11 mouse cellular contexts compared by ENCODE assay signal in the genomic region with DNA sequence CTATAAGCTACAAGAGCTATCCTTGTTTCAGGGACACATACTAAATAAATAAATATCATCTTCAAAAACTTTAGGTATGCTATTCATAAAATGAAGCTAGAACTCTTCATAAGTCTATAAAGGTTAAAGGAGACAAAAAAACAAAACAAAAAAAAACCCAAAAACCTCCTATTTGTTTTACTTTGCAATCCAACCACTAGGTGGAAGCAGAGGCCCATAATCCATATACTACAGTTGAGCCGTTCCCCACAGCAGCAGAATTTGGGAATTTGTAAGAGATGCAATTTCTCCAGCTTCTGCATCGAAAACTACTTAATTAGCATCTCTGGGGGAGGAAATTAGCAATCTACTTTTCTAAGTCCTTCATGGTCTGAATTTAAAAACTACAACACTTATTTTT. TPM values are rescaled to one million over a fixed set of nuclear protein-coding genes. Genes with fewer than 3 reads are reported as not detected.
DNase-seq lines count a peak whose midpoint lies in the region; ATAC-seq and TF ChIP-seq lines count a peak whose summit lies in the region.
"Had no signal": no experiment of that assay in that cellular context is flagged by ENCODE, and none has a peak within 500 bp of the region (broad histone marks: within the 10 kb centered on the region; RNA-seq: fewer than 3 reads in every experiment).

No protein-coding gene starts in this region.

- peak; percentile 81 for TF ChIP-seq CTCF in hindbrain, postnatal 0 days (IDR thresholded peaks at IDR 0.05; ENCODE audit: low read depth)

- no peak overlapping the region for H3K4me3 ChIP-seq in hindbrain, postnatal 0 days (ENCODE audit: low read length)
- no peak overlapping the region for H3K4me3 ChIP-seq in hindbrain, embryonic 10.5 days
- H3K4me3 ChIP-seq: embryonic facial prominence, embryonic 13.5 days; liver, embryonic 15.5 days had no signal

- WGBS in hindbrain, postnatal 0 days = 6% methylated on average over 2 of the region's 2 CpGs
- WGBS in hindbrain, embryonic 10.5 days = 11% methylated on average over 2 of the region's 2 CpGs

- ATAC-seq in hindbrain, postnatal 0 days = peak; percentile 67; the same call in 1 of the 2 replicates

- no peak overlapping the region for H3K4me2 ChIP-seq in hindbrain, postnatal 0 days (ENCODE audit: low read depth, low read length)
- H3K4me2 ChIP-seq: embryonic facial prominence, embryonic 13.5 days; liver, embryonic 15.5 days had no signal

- H3K27ac ChIP-seq in hindbrain, postnatal 0 days = no peak overlapping the region
- no peak overlapping the region for H3K27ac ChIP-seq in hindbrain, embryonic 10.5 days
- H3K27ac ChIP-seq: embryonic facial prominence, embryonic 13.5 days; liver, embryonic 15.5 days had no signal

- H3K27me3 ChIP-seq in hindbrain, postnatal 0 days (ENCODE audit: insufficient read depth, low read length) = no peaks in the 10 kb centered on the region
- no peaks in the 10 kb centered on the region for H3K27me3 ChIP-seq in hindbrain, embryonic 10.5 days (ENCODE audit: insufficient read depth, poor library complexity, severe bottlenecking)
- H3K27me3 ChIP-seq: embryonic facial prominence, embryonic 13.5 days; liver, embryonic 15.5 days had no signal

- no peaks in the 10 kb centered on the region for H3K4me1 ChIP-seq in hindbrain, postnatal 0 days (ENCODE audit: insufficient read depth, low read length)
- no peaks in the 10 kb centered on the region for H3K4me1 ChIP-seq in hindbrain, embryonic 10.5 days (replicated peaks)
- H3K4me1 ChIP-seq: embryonic facial prominence, embryonic 13.5 days; liver, embryonic 15.5 days had no signal

- H3K36me3 ChIP-seq in hindbrain, postnatal 0 days (ENCODE audit: insufficient read depth, low read length) = no peaks in the 10 kb centered on the region
- H3K36me3 ChIP-seq in hindbrain, embryonic 10.5 days = no peaks in the 10 kb centered on the region
- H3K36me3 ChIP-seq: embryonic facial prominence, embryonic 13.5 days; liver, embryonic 15.5 days had no signal

- no peak overlapping the region for H3K9ac ChIP-seq in hindbrain, postnatal 0 days (replicated peaks; ENCODE audit: low read length)
- H3K9ac ChIP-seq: embryonic facial prominence, embryonic 13.5 days; liver, embryonic 15.5 days had no signal

- no peaks in the 10 kb centered on the region for H3K9me3 ChIP-seq in hindbrain, postnatal 0 days (ENCODE audit: low read length)
- no peaks in the 10 kb centered on the region for H3K9me3 ChIP-seq in hindbrain, embryonic 10.5 days
- H3K9me3 ChIP-seq: embryonic facial prominence, embryonic 13.5 days; liver, embryonic 15.5 days had no signal

- peak; percentile 79 for DNase-seq in hindbrain, postnatal 0 days (ENCODE audit: low spot score)
- DNase-seq in hindbrain, embryonic 10.5 days (ENCODE audit: low spot score) = no peak
- DNase-seq in thymus, postnatal 0 days (ENCODE audit: low spot score) = peak; percentile 57
- DNase-seq in thymus, adult 18-20 months = no peak
- DNase-seq in c-Kit-positive CD71-positive TER-119-negative erythroid progenitor cells, embryonic 14.5 days (ENCODE audit: low read depth) = peak; percentile 31
- peak; percentile 74 for DNase-seq in induced T-regulatory cell, adult 2 months (ENCODE audit: low read depth)
- DNase-seq in retina, embryonic 14.5 days (ENCODE audit: low spot score) = peak; percentile 79
- no peak for DNase-seq in frontal cortex, postnatal 10 days (ENCODE audit: low spot score in 2 of 2)

RNA-seq across cellular contexts. Expression of a gene that starts 8.5 kb away (rescaled TPM):
- 0.36 and 0.99 TPM in 2 replicates for total RNA-seq in hindbrain, postnatal 0 days (2014; rRNA removed)
- 0.29 and 0.45 TPM in 2 replicates for polyA plus RNA-seq in hindbrain, postnatal 0 days (2015; fragmentation: Nextera tagmentation; extraction: Ambion mirVana)
- 0.34 TPM in 1 of 2 replicates, not detected in the other for polyA plus RNA-seq in hindbrain, embryonic 10.5 days (2016; fragmentation: Nextera tagmentation; extraction: Ambion mirVana)
- polyA plus RNA-seq in thymus, postnatal 0 days (2015; fragmentation: Nextera tagmentation; extraction: Ambion mirVana) = 0.42 and 0.44 TPM in 2 replicates
- polyA plus RNA-seq: embryonic facial prominence, embryonic 13.5 days had no signal

RNA-seq across cellular contexts. Expression of a gene that starts 31.5 kb away (rescaled TPM):
- not detected in 2 replicates for total RNA-seq in hindbrain, postnatal 0 days (2014; rRNA removed)
- not detected in 2 replicates for polyA plus RNA-seq in hindbrain, postnatal 0 days (2015; fragmentation: Nextera tagmentation; extraction: Ambion mirVana)
- not detected in 2 replicates for polyA plus RNA-seq in hindbrain, embryonic 10.5 days (2016; fragmentation: Nextera tagmentation; extraction: Ambion mirVana)
- polyA plus RNA-seq in thymus, postnatal 0 days (2015; fragmentation: Nextera tagmentation; extraction: Ambion mirVana) = 0.05 and 0.07 TPM in 2 replicates
- polyA plus RNA-seq: embryonic facial prominence, embryonic 13.5 days; liver, embryonic 15.5 days; testis, adult 2 months had no signal

RNA-seq across cellular contexts. Expression of a gene that starts 35.0 kb away (rescaled TPM):
- total RNA-seq in hindbrain, postnatal 0 days (2014; rRNA removed) = 8.5 and 11.3 TPM in 2 replicates
- 51.8 and 55.5 TPM in 2 replicates for polyA plus RNA-seq in hindbrain, postnatal 0 days (2015; fragmentation: Nextera tagmentation; extraction: Ambion mirVana)
- polyA plus RNA-seq in hindbrain, embryonic 10.5 days (2016; fragmentation: Nextera tagmentation; extraction: Ambion mirVana) = 48.2 and 73.7 TPM in 2 replicates
- 76.9 and 85.8 TPM in 2 replicates for polyA plus RNA-seq in thymus, postnatal 0 days (2015; fragmentation: Nextera tagmentation; extraction: Ambion mirVana)

RNA-seq across cellular contexts. Expression of a gene that starts 45.6 kb away (rescaled TPM):
- total RNA-seq in hindbrain, postnatal 0 days (2014; rRNA removed) = 169 and 191 TPM in 2 replicates
- 197 and 210 TPM in 2 replicates for polyA plus RNA-seq in hindbrain, postnatal 0 days (2015; fragmentation: Nextera tagmentation; extraction: Ambion mirVana)
- polyA plus RNA-seq in hindbrain, embryonic 10.5 days (2016; fragmentation: Nextera tagmentation; extraction: Ambion mirVana) = 50.6 and 103 TPM in 2 replicates
- 6.7 and 8.4 TPM in 2 replicates for polyA plus RNA-seq in thymus, postnatal 0 days (2015; fragmentation: Nextera tagmentation; extraction: Ambion mirVana)

Comparison
In these comparisons a context has a peak if more than half of its experiments do, and no peak if none do; other contexts are left out.
1. DNase-seq: peak in hindbrain, postnatal 0 days (single experiment), thymus, postnatal 0 days (single experiment), c-Kit-positive CD71-positive TER-119-negative erythroid progenitor cells, embryonic 14.5 days (single experiment), induced T-regulatory cell, adult 2 months (single experiment) and retina, embryonic 14.5 days (single experiment); none in hindbrain, embryonic 10.5 days (single experiment), thymus, adult 18-20 months (0 of 2) and frontal cortex, postnatal 10 days (0 of 2).